8 mouse cellular contexts compared by ENCODE assay signal in the genomic region with DNA sequence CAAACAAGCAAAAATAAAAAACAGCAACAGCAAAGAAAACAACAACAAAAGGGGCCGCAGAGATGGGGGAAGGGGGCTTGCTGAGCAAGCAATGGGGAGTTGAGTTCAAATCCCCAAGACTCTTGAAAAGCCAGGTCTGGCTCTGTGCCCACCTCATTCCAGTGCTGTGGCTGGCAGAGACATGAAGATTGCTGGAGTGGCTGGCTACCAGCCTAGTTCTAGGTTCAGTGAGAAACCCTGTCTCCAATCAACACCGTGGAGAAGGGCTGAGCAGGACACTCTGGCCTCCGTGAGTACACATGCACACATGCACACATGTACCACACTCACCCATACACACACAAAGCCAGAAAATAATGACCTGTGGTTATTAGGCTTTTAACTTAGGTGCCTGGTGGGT. TPM values are rescaled to one million over a fixed set of nuclear protein-coding genes. Genes with fewer than 3 reads are reported as not detected.
DNase-seq lines count a peak whose midpoint lies in the region; ATAC-seq lines count a peak whose summit lies in the region.
"Had no signal": no experiment of that assay in that cellular context is flagged by ENCODE, and none has a peak within 500 bp of the region (broad histone marks: within the 10 kb centered on the region; RNA-seq: fewer than 3 reads in every experiment).

No protein-coding gene starts in this region.

- intact Hi-C loops in heart, postnatal 14 days (cut with DNase I), result loop anchor here (2.0 to 5.0 kb wide), 3 partner anchors 46 to 197 kb away; no protein-coding TSS in a partner anchor

- peak; percentile 32 for DNase-seq in cerebellum, adult 9-10 months
- peak; percentile 50 to 60 for DNase-seq in heart, postnatal 14 days
- no peak for DNase-seq in embryo, embryonic 10 days (ENCODE audit: low spot score)

- peaks cover 42% of the 10 kb centered on the region for H3K36me3 ChIP-seq in megakaryocyte, embryonic 14.5 days (replicated peaks; ENCODE audit: low read length)
- H3K36me3 ChIP-seq in lung, embryonic 16.5 days (ENCODE audit: control insufficient read depth, insufficient read depth, low read length), result no peaks in the 10 kb centered on the region; the same call in 1 of the 2 replicates
- H3K36me3 ChIP-seq: limb, embryonic 15.5 days had no signal

- H3K9me3 ChIP-seq in megakaryocyte, embryonic 14.5 days, result peaks cover 6% of the 10 kb centered on the region
- peaks cover 6% of the 10 kb centered on the region for H3K9me3 ChIP-seq in lung, embryonic 16.5 days (ENCODE audit: control insufficient read depth, low read length)
- H3K9me3 ChIP-seq: limb, embryonic 15.5 days had no signal

- no peak overlapping the region for H3K9ac ChIP-seq in lung, embryonic 16.5 days (ENCODE audit: low read length)
- H3K9ac ChIP-seq: limb, embryonic 15.5 days had no signal

- H3K4me3 ChIP-seq in megakaryocyte, embryonic 14.5 days (replicated peaks), result peak overlapping the region; percentile 95
- H3K4me3 ChIP-seq in lung, embryonic 16.5 days (ENCODE audit: low read length), result peak overlapping the region; percentile 86

- no peak for ATAC-seq in megakaryocyte, adult 5-6 weeks (ENCODE audit: poor library complexity, severe bottlenecking)
- ATAC-seq in lung, embryonic 16.5 days (ENCODE audit: low read depth), result no peak
- no peak for ATAC-seq in monocyte, adult 5-6 weeks (replicated peaks; ENCODE audit: insufficient number of reproducible peaks, low FRiP score, low TSS enrichment, poor library complexity, severe bottlenecking)

- peaks cover 42% of the 10 kb centered on the region for H3K4me1 ChIP-seq in megakaryocyte, embryonic 14.5 days
- peaks cover 15% of the 10 kb centered on the region for H3K4me1 ChIP-seq in lung, embryonic 16.5 days (replicated peaks; ENCODE audit: control insufficient read depth, insufficient read depth, low read length)

- WGBS in lung, embryonic 16.5 days, result 45% methylated on average over 3 of the region's 3 CpGs

- peak overlapping the region; percentile 60 for H3K4me2 ChIP-seq in lung, embryonic 16.5 days (ENCODE audit: low read depth, low read length)

- H3K27me3 ChIP-seq in megakaryocyte, embryonic 14.5 days (replicated peaks), result no peaks in the 10 kb centered on the region
- H3K27me3 ChIP-seq in lung, embryonic 16.5 days (ENCODE audit: control insufficient read depth, insufficient read depth, low read depth, low read length), result no peaks in the 10 kb centered on the region
- H3K27me3 ChIP-seq: limb, embryonic 15.5 days had no signal

- peak overlapping the region; percentile 97 for H3K27ac ChIP-seq in lung, embryonic 16.5 days (ENCODE audit: low read length)

RNA-seq across cellular contexts. Expression of a gene that starts 1.6 kb away (rescaled TPM):
- polyA plus RNA-seq in megakaryocyte, embryonic 14.5 days (2012; ENCODE audit: insufficient read depth, low replicate concordance), result 29.9 and 107 TPM in 2 replicates
- 152 and 154 TPM in 2 replicates for total RNA-seq in megakaryocyte, adult 5-6 weeks (2015)
- 37.9 and 77.9 TPM in 2 replicates for total RNA-seq in megakaryocyte, adult 5-6 weeks (2017)
- 10 to 100 TPM; 43.6 to 44.5 TPM for total RNA-seq in heart, postnatal 14 days (2021)
- 38.3 and 39.4 TPM in 2 replicates for polyA plus RNA-seq in lung, embryonic 16.5 days (2015; fragmentation: Nextera tagmentation; extraction: Ambion mirVana)
- 109 to 271 TPM (median 146 TPM) in 3 replicates for total RNA-seq in monocyte, adult 5-6 weeks (2017)
